Mouse (Mus musculus) liver, embryonic 14.5 days (tissue): Measurements from ENCODE around the gene Gamt.

ENCODE experiments used
- CTCF ChIP-seq: IDR thresholded peaks from 2 replicates; pipeline ENCODE4 v1.5.1; 2016; ENCODE audit warnings: antibody characterized with exemption, low read depth, control low read depth
- EP300 ChIP-seq: IDR thresholded peaks from 2 replicates; pipeline ENCODE4 v1.6.1; 2016; ENCODE audit warnings: antibody characterized with exemption, low read depth

DNA sequence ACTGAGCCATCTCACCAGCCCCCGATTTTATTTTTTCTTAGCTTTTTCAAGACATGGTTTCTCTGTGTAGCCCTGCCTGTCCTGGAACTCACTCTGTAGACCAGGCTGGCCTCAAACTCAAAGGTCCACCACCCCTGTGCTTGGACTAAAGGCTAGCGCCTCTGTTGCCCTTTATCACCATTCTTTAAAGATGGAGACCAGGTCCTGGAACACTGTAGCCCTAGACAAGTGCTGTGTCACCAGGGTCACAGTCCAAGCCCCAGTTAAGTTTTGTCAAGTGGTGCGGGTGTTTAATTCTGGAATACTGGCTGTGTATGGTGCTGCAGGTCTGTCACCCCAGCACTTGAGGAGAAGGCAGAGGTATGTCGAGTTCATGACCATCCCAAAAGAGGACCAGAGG is 23.8 kb downstream of the Gamt start:
- TF ChIP-seq CTCF (no peak), EP300 (no peak)
